Mouse (Mus musculus) megakaryocyte progenitor cell, adult 5-6 weeks (primary cell): ENCODE data around the gene Thrsp. TPM values are rescaled to one million over a fixed set of nuclear protein-coding genes. Genes with fewer than 3 reads are reported as not detected.
"Not testable (repeated sequence)": the region's sequence is repeated elsewhere in the genome, so short reads cannot be mapped to it uniquely, and the experiment has no call there.

Source experiments
- ATAC-seq: replicated peaks from 2 replicates; pipeline ENCODE4 v1.8.0; 2016; ENCODE audit warnings: mild to moderate bottlenecking, moderate TSS enrichment, inconsistent platforms; ENCODE audit not compliant: poor library complexity
- total RNA-seq, 2 experiments: library from RNA; stranded (forward) in 1 of 2; stranded (reverse) in 1 of 2; fragments of 157-497, 149-512 nt in 1 of 2; fragments of 200-1000 nt in 1 of 2; gene quantifications; 2 replicates each; pipeline versions ENCODE4 v1.2.3 to v1.2.4; 2015 to 2017

Thrsp gene
- total RNA-seq (2015) (not detected in 2 replicates), total RNA-seq (2017) (not detected in 2 replicates)

DNA sequence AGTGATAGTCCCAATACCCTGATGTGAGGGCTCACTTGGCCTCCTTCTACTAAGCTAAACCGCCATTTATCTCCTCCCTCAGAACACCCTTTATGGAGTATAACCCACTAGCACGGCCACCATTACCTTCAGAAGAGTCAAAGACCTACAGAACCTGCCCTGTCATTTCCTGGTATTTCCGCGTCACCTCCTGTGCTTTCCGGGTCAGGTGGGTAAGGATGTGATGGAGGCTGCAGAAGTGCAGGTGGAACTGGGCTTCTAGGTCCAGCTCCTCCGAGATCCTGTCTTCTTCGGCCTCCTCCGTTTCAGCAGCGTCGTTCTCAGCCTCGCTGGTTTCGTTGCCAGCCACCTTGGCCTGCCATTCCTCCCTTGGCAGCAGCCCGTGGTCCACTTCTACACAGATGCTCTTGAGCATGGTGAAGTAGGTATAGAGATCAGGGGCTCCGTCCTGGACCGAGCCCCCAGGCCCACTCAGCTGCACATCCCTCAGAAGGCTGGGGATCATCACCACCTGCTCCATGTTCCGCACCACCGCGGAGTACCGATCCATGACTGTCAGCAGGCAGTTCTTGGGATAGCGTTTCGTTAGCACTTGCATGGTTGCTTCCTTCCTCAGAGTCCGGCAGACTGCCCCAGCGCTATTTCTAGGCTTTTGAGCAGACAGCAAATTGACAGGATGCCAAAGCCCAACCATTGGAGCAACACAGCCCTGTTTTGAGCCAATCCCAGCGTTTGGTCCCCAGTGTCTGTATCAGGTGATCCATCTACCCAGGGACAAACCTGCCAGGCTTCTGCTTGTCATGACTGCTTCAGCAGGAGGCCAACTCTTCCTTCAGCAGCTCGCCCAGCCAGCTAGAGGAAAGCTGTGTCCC lies at the start of gene Thrsp:
TSS of gene Thrsp (minus strand) at position 825 of the 872 bp plus-strand sequence.
- no peak for ATAC-seq

DNA sequence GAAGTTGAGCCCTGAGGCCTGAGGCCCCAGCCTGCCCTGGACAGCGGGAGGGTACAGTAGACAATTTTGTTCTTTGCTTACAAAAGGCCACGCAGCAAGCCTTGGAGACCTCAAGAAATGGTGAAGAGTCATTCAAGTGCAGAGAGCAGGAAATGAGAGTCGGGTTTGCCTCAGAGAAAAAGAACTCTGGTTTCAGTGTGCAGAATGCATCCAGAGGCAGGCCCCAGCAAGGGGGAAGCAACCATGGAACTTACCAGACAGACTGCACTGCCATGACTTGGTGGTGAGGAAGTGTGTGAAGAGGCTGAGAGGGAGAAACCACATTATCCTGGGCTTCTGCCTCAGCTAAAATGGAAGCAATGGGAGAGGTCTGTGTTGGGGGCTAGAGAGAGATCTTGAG lies 38.0 kb upstream of the Thrsp start:
- peak; percentile 21; the same call in 1 of the 2 replicates for ATAC-seq

GRCm38 (mm10) chr7:97454795-97455194 lies 37.3 kb upstream of the Thrsp start:
- ATAC-seq, result no peak

- peak; percentile 89 for ATAC-seq
Observed at GRCm38 (mm10) chr7:97453141-97453921, 35.8 kb upstream of the Thrsp start.

GRCm38 (mm10) chr7:97452196-97452595 lies 34.7 kb upstream of the Thrsp start:
- ATAC-seq, result no peak

DNA sequence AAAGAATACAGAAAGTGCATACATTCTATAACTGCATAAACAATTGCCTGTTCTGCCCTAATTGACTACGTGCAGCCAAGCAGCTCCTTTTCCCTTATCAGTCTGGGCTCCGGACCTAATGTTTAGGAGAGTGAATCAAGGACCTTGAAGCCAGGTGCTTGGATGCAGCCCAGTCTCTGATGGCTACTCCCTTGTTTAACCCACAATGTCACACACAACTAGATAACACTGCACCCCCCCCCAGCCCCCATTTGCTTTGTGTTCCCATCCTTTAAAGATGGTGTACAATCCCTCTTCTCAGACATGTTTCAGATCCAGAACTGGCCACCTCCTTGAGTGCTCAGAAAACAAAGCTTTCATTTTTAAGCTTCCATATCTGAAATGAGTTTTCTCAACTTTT lies 33.5 kb upstream of the Thrsp start, which contains the start of gene Kctd14:
TSS of gene Kctd14 (plus strand) at position 301 of the 400 bp plus-strand sequence.
- ATAC-seq, result not testable (repeated sequence)

DNA sequence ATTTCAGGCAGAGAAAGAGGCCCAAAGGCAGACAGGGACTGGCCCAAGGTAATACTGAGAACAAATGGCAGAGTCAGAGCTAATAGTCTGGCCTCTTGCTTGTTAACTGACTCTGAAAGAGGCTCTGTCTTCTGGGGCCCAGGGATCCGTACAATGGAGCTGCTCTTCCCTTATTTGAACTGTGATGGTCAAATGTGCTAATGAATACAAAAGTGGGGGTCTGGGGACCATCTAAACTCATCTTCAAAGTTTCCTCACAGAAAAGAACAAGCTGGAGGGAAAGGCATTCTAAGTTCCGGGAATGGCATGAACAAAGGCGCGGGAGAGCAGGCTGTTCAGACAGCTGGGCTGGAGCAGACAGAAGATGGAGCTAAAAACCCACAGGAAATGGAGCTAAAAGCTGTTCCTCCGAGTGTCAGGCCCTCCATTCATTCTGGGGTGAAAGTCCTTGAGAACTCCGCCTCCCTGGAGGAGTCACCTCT lies 29.6 kb upstream of the Thrsp start:
- no peak for ATAC-seq

- ATAC-seq, result peak; percentile 78
Observed at GRCm38 (mm10) chr7:97446171-97446925, 28.8 kb upstream of the Thrsp start.

GRCm38 (mm10) chr7:97438986-97439385 lies 21.5 kb upstream of the Thrsp start:
- ATAC-seq, result no peak

DNA sequence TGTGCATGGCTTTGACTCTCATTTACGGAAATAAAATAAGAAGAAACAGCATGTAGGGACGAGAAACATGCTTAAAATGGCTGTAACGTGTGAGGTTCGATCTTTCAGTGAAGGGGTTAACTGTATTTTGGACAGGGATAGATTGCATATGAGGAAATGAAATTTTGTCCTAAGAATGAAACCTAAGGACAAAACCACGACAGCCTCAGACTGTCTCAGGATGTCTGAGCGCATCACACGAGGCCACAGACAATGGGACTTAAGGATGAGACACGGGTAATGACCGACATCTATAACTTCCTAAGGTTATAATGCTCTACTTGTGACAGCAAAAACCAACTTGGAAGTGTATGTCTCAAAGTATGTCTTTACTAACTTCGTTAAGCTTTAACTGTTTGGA lies 17.0 kb upstream of the Thrsp start:
- peak; percentile 57 for ATAC-seq

GRCm38 (mm10) chr7:97433517-97433916 lies 16.0 kb upstream of the Thrsp start:
- not testable (repeated sequence) for ATAC-seq

DNA sequence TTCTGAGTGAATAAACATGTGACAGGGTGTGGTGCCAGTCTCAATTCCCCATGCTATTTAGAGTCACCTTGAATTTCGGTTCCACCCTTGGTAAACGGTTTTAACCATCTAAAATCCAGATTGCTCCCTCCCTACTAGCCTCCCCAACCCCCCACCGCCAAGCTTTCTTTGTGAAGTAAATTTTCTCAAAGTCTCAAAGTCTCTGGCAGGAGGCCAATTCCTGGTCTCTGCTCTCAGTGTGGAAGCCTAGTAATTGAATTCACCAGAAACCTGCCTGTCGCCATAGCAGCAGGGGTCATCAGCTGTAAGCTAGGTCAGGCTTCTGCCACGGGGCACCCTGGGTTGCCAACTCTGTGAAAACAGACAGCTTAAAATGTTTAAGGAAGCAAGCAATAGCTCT lies 12.2 kb upstream of the Thrsp start:
- ATAC-seq, result peak; percentile 20; the same call in 1 of the 2 replicates

DNA sequence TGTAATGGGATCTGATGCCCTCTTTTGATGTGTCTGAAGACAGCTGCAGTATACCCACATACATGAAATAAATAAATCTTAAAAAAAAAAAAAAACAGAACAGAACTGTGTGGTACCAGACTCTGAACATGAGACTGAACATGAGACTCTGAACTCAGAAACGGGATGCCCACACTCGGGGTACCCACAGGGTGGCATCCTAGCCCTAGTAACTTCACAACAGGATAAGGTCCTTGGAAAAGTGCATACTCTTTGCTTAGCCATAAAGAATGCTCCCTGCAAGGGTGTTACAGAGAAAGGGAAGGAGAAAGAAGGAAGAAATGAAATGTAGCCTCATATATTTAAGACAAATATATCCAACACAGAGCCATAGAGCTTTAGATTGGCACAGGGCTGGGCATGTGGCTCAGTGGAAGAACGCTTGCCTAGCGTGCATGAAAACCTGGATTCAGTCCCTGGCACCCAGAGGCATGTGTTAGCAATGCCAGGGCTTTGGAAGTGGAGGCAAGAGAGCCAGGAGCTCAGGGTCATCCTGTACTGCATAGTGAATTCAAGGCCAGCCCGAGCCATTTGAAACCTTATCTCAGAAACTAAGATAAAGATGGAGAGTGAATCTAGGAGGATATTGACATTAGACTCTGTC lies 10.4 kb upstream of the Thrsp start:
- ATAC-seq, result no peak

DNA sequence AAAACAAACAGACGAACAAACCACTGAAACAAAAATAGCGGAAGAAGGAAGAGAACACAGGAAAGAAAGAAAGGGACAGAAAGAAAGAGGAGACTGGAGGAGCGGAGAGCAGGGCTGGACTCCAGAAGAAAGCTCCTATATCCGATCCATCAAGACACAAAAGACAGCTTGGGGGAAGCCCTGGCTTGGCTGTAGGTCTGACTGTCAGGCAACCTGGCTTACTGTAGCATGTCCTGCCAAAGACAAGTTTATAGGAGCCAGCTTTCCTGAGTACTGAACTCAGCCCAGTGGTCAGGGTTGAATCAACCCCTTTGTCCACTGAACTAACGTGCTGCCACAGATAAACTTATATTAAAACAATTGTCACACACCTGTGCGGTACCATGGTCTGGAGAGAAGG lies 9.8 kb upstream of the Thrsp start:
- ATAC-seq, result no peak

GRCm38 (mm10) chr7:97426566-97426965 lies 9.0 kb upstream of the Thrsp start:
- ATAC-seq, result no peak

DNA sequence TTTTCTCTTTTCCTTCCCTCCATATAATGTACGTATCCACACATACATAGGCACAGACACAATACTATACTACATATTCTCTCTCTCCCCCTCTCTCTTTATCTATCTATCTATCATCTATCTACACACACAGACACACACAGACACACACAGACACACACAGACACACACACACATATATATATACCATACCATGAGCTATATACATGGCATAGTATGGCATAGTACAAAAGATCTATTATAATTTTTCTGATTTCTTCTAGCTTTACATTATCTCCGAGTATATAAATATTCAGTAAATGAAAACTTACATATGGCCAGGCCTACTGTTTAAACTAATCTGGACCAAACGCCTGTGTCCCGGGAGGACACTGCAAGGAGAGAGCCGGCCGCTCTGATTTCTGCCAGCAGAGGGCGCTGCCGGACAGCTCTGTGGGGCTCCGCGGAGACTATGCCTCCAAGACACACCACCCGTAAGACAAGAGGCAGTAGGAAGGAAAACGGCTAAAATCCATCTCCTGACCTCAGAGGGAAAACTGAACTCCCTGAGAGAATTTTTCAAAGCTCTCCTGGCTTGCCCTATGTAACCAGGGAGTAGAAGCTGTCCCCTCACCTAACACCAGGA lies 7.2 kb upstream of the Thrsp start:
- ATAC-seq, result peak; percentile 97

DNA sequence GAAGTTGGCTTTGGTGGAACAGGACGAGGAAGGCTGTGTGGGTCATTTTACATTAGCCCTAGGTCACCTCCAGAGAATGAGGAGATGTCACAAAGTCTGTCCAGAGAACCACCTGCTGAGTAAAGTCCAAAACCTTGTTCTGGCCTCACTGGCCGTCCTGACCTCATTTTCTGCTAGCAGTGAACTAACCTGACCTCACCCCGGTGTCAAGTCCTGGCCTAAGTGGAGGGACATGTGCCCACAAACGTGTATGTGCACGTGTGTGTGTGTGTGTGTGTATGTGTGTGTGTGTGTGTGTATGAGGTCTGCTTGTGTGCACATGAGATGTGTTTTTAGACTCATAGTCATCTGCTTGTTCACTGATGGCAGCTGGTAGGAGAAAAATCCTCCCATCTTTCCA lies 6.2 kb upstream of the Thrsp start:
- no peak for ATAC-seq

DNA sequence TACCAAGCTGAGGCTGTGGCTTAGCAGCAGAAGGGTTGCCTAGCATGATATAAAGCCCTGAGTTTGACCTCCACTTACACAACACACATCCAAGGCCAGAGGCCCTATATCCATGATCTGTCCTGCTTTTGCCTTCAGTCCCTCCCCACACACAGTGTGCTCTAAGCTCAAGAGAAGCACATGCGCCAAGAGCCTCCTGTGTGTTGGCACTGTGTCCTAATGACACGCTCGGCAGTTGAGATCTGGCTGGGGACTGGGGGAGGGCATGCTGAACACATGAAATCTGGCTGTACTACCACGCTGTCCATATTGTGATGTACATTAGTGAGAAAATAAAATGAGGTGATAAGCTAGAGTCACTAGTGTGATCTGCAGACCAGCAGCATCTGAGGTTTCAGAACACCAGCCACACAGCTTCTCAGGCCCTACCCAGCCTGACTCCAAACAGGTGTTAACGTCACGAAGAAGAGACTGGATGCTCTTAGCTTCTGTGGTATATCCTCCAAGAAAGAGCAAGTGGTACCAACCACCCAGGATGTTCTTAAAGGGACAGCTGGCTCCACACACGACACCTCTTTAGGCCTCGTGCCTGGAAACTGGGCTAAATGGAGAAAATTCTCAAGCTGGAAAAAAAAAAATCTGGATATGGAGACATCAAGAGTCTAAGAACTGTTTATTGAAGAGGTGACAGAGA lies 3.6 kb upstream of the Thrsp start:
- ATAC-seq, result no peak

- ATAC-seq, result peak; percentile 18; the same call in 1 of the 2 replicates
Observed at GRCm38 (mm10) chr7:97420406-97420805, 2.9 kb upstream of the Thrsp start.
